Mouse (Mus musculus): ENCODE results near the gene Gm13871. TPM values are rescaled to one million over a fixed set of nuclear protein-coding genes. Genes with fewer than 3 reads are reported as not detected.
"Not testable (repeated sequence)": the region's sequence is repeated elsewhere in the genome, so short reads cannot be mapped to it uniquely, and the experiment has no call there.

The Gm13871 gene
- not detected in 2 replicates for polyA plus RNA-seq (2014; fragmentation: Nextera tagmentation; extraction: Ambion mirVana)

DNA sequence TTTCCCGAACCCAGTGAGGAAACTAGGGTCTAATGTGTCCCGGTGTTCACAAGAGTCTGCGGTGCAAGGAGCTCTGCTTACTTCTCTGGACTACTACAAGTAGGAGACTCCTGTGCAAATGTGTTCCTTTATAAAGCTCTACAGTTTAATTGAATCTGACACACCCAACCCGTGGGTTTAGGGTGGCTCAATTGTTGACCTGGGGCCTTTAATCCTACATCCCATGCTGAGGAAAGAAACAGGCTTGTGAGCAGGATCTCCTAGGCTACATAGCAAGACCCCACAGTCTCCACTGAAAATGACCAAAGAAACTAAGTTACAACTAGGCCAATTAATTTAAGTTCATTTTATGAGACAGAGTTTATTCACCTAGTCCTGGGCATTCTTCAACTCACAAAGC, at the start of gene Gm13871:
Gm13871 (minus strand) TSS at position 101 of the 400 bp plus-strand sequence.
- not testable (repeated sequence) for ATAC-seq (replicated peaks; ENCODE audit: low FRiP score); H3K4me3 ChIP-seq (ENCODE audit: low read depth, low read length); DNase-seq (ENCODE audit: low spot score); H3K9me3 ChIP-seq (ENCODE audit: control insufficient read depth, low read length); H3K36me3 ChIP-seq (ENCODE audit: control insufficient read depth, insufficient read depth, low read length); H3K4me2 ChIP-seq (ENCODE audit: low read depth, low read length, severe bottlenecking); H3K27ac ChIP-seq (ENCODE audit: low read depth, low read length); H3K4me1 ChIP-seq (replicated peaks; ENCODE audit: control insufficient read depth, insufficient read depth, low read length); H3K9ac ChIP-seq (ENCODE audit: low read length); H3K27me3 ChIP-seq (ENCODE audit: control insufficient read depth, insufficient read depth, low read length)
- WGBS, result no CpG with 5 or more reads among the region's 4 CpGs

GRCm38 (mm10) chr4:73950375-73950896, 44.7 kb upstream of the Gm13871 start, which contains the start of gene 2310002L09Rik:
2310002L09Rik (minus strand) TSS chr4:73950846.
- H3K9ac ChIP-seq (ENCODE audit: low read length), result no peak within 1 kb of the TSS

GRCm38 (mm10) chr4:73920660-73921059, 14.9 kb upstream of the Gm13871 start, which contains the start of gene Gm11756:
Gm11756 (minus strand) TSS chr4:73920760.
- not testable (repeated sequence) for H3K9ac ChIP-seq (ENCODE audit: low read length); ATAC-seq (replicated peaks; ENCODE audit: low FRiP score); DNase-seq (ENCODE audit: low spot score); H3K36me3 ChIP-seq (ENCODE audit: control insufficient read depth, insufficient read depth, low read length); H3K4me2 ChIP-seq (ENCODE audit: low read depth, low read length, severe bottlenecking); H3K4me3 ChIP-seq (ENCODE audit: low read depth, low read length); H3K27ac ChIP-seq (ENCODE audit: low read depth, low read length); H3K4me1 ChIP-seq (replicated peaks; ENCODE audit: control insufficient read depth, insufficient read depth, low read length); H3K27me3 ChIP-seq (ENCODE audit: control insufficient read depth, insufficient read depth, low read length); H3K9me3 ChIP-seq (ENCODE audit: control insufficient read depth, low read length)
- 84% methylated on average over 6 of the region's 6 CpGs for WGBS

More at GRCm38 (mm10) chr4:73950375-73950896, 44.7 kb upstream of the Gm13871 start, which contains the start of gene 2310002L09Rik:
- DNase-seq (ENCODE audit: low spot score) (no peak), ATAC-seq (replicated peaks; ENCODE audit: low FRiP score) (no peak)
- H3K4me3 ChIP-seq (ENCODE audit: low read depth, low read length), result no peak within 1 kb of the TSS
- no peaks in the 10 kb centered on the region for H3K27me3 ChIP-seq (ENCODE audit: control insufficient read depth, insufficient read depth, low read length)
- H3K4me1 ChIP-seq (replicated peaks; ENCODE audit: control insufficient read depth, insufficient read depth, low read length), result no peaks in the 10 kb centered on the region
- no peaks in the 10 kb centered on the region for H3K36me3 ChIP-seq (ENCODE audit: control insufficient read depth, insufficient read depth, low read length)
- no peaks in the 10 kb centered on the region for H3K9me3 ChIP-seq (ENCODE audit: control insufficient read depth, low read length)
- WGBS, result 86% methylated on average over 8 of the region's 8 CpGs
- no peak within 1 kb of the TSS for H3K4me2 ChIP-seq (ENCODE audit: low read depth, low read length, severe bottlenecking)
- H3K27ac ChIP-seq (ENCODE audit: low read depth, low read length), result no peak within 1 kb of the TSS

- not testable (repeated sequence) for H3K4me1 ChIP-seq (replicated peaks; ENCODE audit: control insufficient read depth, insufficient read depth, low read length); ATAC-seq (replicated peaks; ENCODE audit: low FRiP score); H3K4me3 ChIP-seq (ENCODE audit: low read depth, low read length); H3K36me3 ChIP-seq (ENCODE audit: control insufficient read depth, insufficient read depth, low read length); H3K27me3 ChIP-seq (ENCODE audit: control insufficient read depth, insufficient read depth, low read length); DNase-seq (ENCODE audit: low spot score); H3K27ac ChIP-seq (ENCODE audit: low read depth, low read length); H3K4me2 ChIP-seq (ENCODE audit: low read depth, low read length, severe bottlenecking); H3K9ac ChIP-seq (ENCODE audit: low read length); H3K9me3 ChIP-seq (ENCODE audit: control insufficient read depth, low read length)
- no CpG with 5 or more reads among the region's 4 CpGs for WGBS
These were observed 14.7 kb downstream of the Gm13871 start, which contains the start of gene Gm11757 for GRCm38 (mm10) chr4:73891012-73891411. Gm11757 (minus strand) TSS chr4:73891112.

DNA sequence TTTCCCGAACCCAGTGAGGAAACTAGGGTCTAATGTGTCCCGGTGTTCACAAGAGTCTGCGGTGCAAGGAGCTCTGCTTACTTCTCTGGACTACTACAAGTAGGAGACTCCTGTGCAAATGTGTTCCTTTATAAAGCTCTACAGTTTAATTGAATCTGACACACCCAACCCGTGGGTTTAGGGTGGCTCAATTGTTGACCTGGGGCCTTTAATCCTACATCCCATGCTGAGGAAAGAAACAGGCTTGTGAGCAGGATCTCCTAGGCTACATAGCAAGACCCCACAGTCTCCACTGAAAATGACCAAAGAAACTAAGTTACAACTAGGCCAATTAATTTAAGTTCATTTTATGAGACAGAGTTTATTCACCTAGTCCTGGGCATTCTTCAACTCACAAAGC, 29.6 kb downstream of the Gm13871 start, which contains the start of gene Gm11758:
Gm11758 (minus strand) TSS at position 101 of the 400 bp plus-strand sequence.
- WGBS, result no CpG with 5 or more reads among the region's 4 CpGs
- H3K9me3 ChIP-seq (ENCODE audit: control insufficient read depth, low read length); DNase-seq (ENCODE audit: low spot score); H3K27ac ChIP-seq (ENCODE audit: low read depth, low read length); ATAC-seq (replicated peaks; ENCODE audit: low FRiP score); H3K36me3 ChIP-seq (ENCODE audit: control insufficient read depth, insufficient read depth, low read length); H3K9ac ChIP-seq (ENCODE audit: low read length); H3K4me1 ChIP-seq (replicated peaks; ENCODE audit: control insufficient read depth, insufficient read depth, low read length); H3K4me3 ChIP-seq (ENCODE audit: low read depth, low read length); H3K4me2 ChIP-seq (ENCODE audit: low read depth, low read length, severe bottlenecking); H3K27me3 ChIP-seq (ENCODE audit: control insufficient read depth, insufficient read depth, low read length): not testable (repeated sequence)

Other genes starting within 250 kb of the Gm13871 start
- not detected in 2 replicates for gene Gm11239, start 237.6 kb downstream of the Gm13871 start, polyA plus RNA-seq (2014; fragmentation: Nextera tagmentation; extraction: Ambion mirVana)
- gene Gm428, start 222.4 kb downstream of the Gm13871 start, polyA plus RNA-seq (2014; fragmentation: Nextera tagmentation; extraction: Ambion mirVana), result not detected in 2 replicates
- 0.49 and 0.63 TPM in 2 replicates for gene Rasef, start 115.0 kb downstream of the Gm13871 start, polyA plus RNA-seq (2014; fragmentation: Nextera tagmentation; extraction: Ambion mirVana)
- not detected in 2 replicates for gene Gm11758, start 29.7 kb downstream of the Gm13871 start, polyA plus RNA-seq (2014; fragmentation: Nextera tagmentation; extraction: Ambion mirVana)
- not detected in 2 replicates for gene Gm11757, start 14.8 kb downstream of the Gm13871 start, polyA plus RNA-seq (2014; fragmentation: Nextera tagmentation; extraction: Ambion mirVana)
- gene Gm11756, start 14.8 kb upstream of the Gm13871 start, polyA plus RNA-seq (2014; fragmentation: Nextera tagmentation; extraction: Ambion mirVana), result not detected in 2 replicates
- not detected in 2 replicates for gene 2310002L09Rik, start 44.9 kb upstream of the Gm13871 start, polyA plus RNA-seq (2014; fragmentation: Nextera tagmentation; extraction: Ambion mirVana)
- gene Frmd3, start 107.5 kb upstream of the Gm13871 start, polyA plus RNA-seq (2014; fragmentation: Nextera tagmentation; extraction: Ambion mirVana), result 2.5 and 2.8 TPM in 2 replicates

Measured in forebrain, embryonic 11.5 days (tissue).